Mouse (Mus musculus): ENCODE data around the gene Pxt1.

GRCm38 (mm10) chr17:28897817-28898216 lies 45.8 kb downstream of the Pxt1 start:
- TF ChIP-seq CTCF (conservative IDR thresholded peaks at IDR 0.05; ENCODE audit: low read length) (no peak), NANOG (IDR thresholded peaks at IDR 0.05; ENCODE audit: borderline replicate concordance, low read length) (no peak)

Measured in E14TG2a.4 (cell line).